Mouse (Mus musculus) T-helper 1 cell (primary cell): ENCODE measurements around the gene Adora1.
"Not testable (repeated sequence)": the region's sequence is repeated elsewhere in the genome, so short reads cannot be mapped to it uniquely, and the experiment has no call there.

ENCODE experiments used
- in situ Hi-C: fragments of 300-600 bp; cut with MboI, MseI; formaldehyde crosslinking; loops from one replicate; pipeline ENCODE4 v1.15.1; 2025; ENCODE audit warnings: high pct_unique_total_duplicates

The Adora1 gene

GRCm38 (mm10) chr1:134235391-134235921 lies at the start of gene Adora1:
Gene Adora1 (minus strand): TSS chr1:134235431.
- in situ Hi-C loops: no loop called here

- in situ Hi-C loops: no loop called here
These were observed 47.9 kb upstream of the Adora1 start for GRCm38 (mm10) chr1:134283108-134283507.

- in situ Hi-C loops: no loop called here
These were observed 47.1 kb upstream of the Adora1 start for GRCm38 (mm10) chr1:134282342-134282741.

GRCm38 (mm10) chr1:134281563-134281962 lies 46.3 kb upstream of the Adora1 start:
- in situ Hi-C loops: no loop called here

- in situ Hi-C loops: no loop called here
These were observed 44.9 kb upstream of the Adora1 start for GRCm38 (mm10) chr1:134280174-134280573.

GRCm38 (mm10) chr1:134276823-134277222 lies 41.6 kb upstream of the Adora1 start:
- in situ Hi-C loops: no loop called here

- in situ Hi-C loops: no loop called here
These were observed 40.6 kb upstream of the Adora1 start for GRCm38 (mm10) chr1:134275616-134276464.

GRCm38 (mm10) chr1:134274483-134274920 lies 39.3 kb upstream of the Adora1 start:
- in situ Hi-C loops: no loop called here

- in situ Hi-C loops: no loop called here
These were observed 38.5 kb upstream of the Adora1 start for GRCm38 (mm10) chr1:134273493-134274395.

- in situ Hi-C loops: no loop called here
These were observed 37.6 kb upstream of the Adora1 start for GRCm38 (mm10) chr1:134272754-134273250.

- in situ Hi-C loops: no loop called here
These were observed 34.8 kb upstream of the Adora1 start for GRCm38 (mm10) chr1:134270026-134270425.

- in situ Hi-C loops: no loop called here
These were observed 30.6 kb upstream of the Adora1 start for GRCm38 (mm10) chr1:134265797-134266196.

- in situ Hi-C loops: no loop called here
These were observed 29.1 kb upstream of the Adora1 start for GRCm38 (mm10) chr1:134264341-134264740.

GRCm38 (mm10) chr1:134249681-134250080 lies 14.4 kb upstream of the Adora1 start:
- in situ Hi-C loops: not testable (repeated sequence)

GRCm38 (mm10) chr1:134246590-134246989 lies 11.4 kb upstream of the Adora1 start:
- in situ Hi-C loops: no loop called here

GRCm38 (mm10) chr1:134245004-134245717 lies 9.9 kb upstream of the Adora1 start:
- in situ Hi-C loops: no loop called here

- in situ Hi-C loops: no loop called here
These were observed 9.0 kb upstream of the Adora1 start for GRCm38 (mm10) chr1:134243948-134244914.

GRCm38 (mm10) chr1:134243505-134243904 lies 8.3 kb upstream of the Adora1 start:
- in situ Hi-C loops: no loop called here

GRCm38 (mm10) chr1:134242286-134242685 lies 7.1 kb upstream of the Adora1 start:
- in situ Hi-C loops: no loop called here

- in situ Hi-C loops: no loop called here
These were observed 6.1 kb upstream of the Adora1 start for GRCm38 (mm10) chr1:134241298-134241697.
